Mouse (Mus musculus): ENCODE data around the gene Bbs5.

DNA sequence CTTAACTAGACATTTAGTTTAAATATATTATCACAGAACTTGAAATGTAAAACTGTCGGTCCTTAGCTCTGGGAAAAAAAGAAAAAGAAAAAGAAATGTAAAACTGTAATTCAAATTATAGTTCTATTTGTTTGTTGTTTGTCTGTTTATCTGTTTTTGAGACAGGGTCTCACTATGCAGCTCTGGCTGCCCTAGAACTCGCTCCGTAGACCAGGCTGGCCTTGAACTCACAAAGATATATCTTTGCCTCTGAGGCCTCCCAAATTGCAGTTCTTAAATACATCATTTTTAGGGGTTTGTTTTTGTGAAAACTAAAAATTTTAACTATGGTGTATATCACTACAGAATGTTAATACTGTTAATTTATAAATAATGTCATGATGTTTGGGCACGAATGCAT lies 20.7 kb downstream of the Bbs5 start:
- TF ChIP-seq CTCF (conservative IDR thresholded peaks at IDR 0.05 in 1 of 2, IDR thresholded peaks at IDR 0.05 in 1 of 2; ENCODE audit: low read depth in 2 of 2, low read length in 2 of 2): no peak
- TF ChIP-seq MEF2A (IDR thresholded peaks at IDR 0.05; ENCODE audit: borderline replicate concordance, low read depth, low read length): no peak
- no peak for TF ChIP-seq RAD21 (IDR thresholded peaks at IDR 0.05; ENCODE audit: low read depth, low read length)
- no peak for TF ChIP-seq TCF12 (IDR thresholded peaks at IDR 0.05; ENCODE audit: low read depth, low read length)
- no peak for TF ChIP-seq EP300 (IDR thresholded peaks at IDR 0.05; ENCODE audit: low read length)
- TF ChIP-seq ZKSCAN1 (IDR thresholded peaks at IDR 0.05; ENCODE audit: borderline replicate concordance, low read depth, low read length): no peak
- no peak for TF ChIP-seq USF1 (IDR thresholded peaks at IDR 0.05; ENCODE audit: low read depth, low read length)
- TF ChIP-seq RCOR1 (conservative IDR thresholded peaks at IDR 0.05; ENCODE audit: low read depth, low read length): no peak
- no peak for TF ChIP-seq MXI1 (IDR thresholded peaks at IDR 0.05; ENCODE audit: low read depth, low read length)
- TF ChIP-seq POLR2A (IDR thresholded peaks at IDR 0.05; ENCODE audit: low read depth, low read length): no peak
